Mouse (Mus musculus) c-Kit-positive CD71-positive TER-119-negative erythroid progenitor cells, embryonic 14.5 days (primary cell): Measurements from ENCODE around the gene Olfr979.
"Not testable (repeated sequence)": the region's sequence is repeated elsewhere in the genome, so short reads cannot be mapped to it uniquely, and the experiment has no call there.

Experiments used
- DNase-seq: peaks from one replicate; pipeline ENCODE4 v3.0.0-alpha.2; 2013; ENCODE audit warnings: low read depth

The Olfr979 gene

DNA sequence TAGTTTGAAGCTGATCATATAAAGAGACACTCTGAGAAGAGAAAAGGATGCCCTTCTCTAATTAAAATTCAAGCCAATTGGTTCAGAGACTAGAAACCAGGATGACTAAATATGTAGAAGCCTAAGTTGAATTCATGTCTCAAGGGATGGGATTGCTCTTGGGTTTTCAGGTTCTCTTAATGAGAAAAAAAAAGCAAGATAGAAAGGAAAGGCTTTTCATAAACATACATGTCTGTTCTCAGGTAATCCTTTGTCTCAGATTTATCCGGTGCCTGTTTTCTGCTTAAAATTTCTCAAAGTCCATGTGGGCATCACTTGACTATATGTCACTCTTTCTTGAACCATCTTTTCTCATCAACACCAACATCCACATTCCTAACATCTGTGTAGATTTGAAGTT lies at the start of gene Olfr979:
Gene Olfr979, minus strand, starts transcription at position 101 of the 400 bp plus-strand sequence.
- no peak for DNase-seq

DNA sequence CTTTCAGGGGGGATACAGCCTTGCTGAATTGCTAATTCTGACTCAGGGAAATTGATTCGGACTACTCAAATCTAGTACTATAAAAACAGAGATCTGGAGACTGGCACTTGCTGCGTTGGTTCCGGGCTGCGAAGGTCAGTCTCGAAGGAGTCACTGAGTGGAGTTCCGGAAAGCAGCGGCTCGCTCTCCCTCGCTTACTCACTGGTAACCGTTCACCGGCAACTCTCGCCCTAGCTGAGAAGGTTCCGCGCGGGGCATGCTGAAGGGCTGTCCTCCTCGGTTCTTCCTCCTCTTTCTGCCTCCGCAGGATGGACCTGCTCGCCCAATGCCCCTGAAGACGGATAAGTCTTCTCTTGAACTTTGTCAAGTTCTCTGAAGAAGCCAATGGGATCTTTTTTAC lies 46.9 kb upstream of the Olfr979 start:
- DNase-seq = no peak

- DNase-seq = no peak
Observed at GRCm38 (mm10) chr9:40021164-40021563, 17.9 kb upstream of the Olfr979 start, which contains the start of gene Olfr981. Olfr981 (plus strand) TSS chr9:40021464.

DNA sequence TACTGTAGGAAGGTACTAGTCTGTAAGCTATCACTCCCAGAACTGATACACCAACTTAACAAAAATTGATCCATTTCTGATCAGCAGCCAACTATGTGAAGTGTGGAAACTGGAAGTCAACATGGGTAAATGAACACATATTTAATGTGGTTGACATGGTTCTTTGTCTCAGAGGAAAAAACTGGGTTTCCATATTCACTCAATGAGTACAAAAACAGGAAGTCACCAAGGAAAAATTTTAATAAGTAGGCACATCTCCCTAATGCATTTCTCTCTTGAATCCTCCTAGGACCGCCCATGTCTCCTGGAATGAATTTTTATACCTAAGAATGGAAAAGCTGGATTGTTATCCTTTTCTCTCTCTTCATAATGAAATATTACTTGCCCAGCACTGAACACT lies 6.2 kb upstream of the Olfr979 start, which contains the start of gene Olfr980:
Gene Olfr980, minus strand, starts transcription at position 101 of the 400 bp plus-strand sequence.
- DNase-seq = no peak

DNA sequence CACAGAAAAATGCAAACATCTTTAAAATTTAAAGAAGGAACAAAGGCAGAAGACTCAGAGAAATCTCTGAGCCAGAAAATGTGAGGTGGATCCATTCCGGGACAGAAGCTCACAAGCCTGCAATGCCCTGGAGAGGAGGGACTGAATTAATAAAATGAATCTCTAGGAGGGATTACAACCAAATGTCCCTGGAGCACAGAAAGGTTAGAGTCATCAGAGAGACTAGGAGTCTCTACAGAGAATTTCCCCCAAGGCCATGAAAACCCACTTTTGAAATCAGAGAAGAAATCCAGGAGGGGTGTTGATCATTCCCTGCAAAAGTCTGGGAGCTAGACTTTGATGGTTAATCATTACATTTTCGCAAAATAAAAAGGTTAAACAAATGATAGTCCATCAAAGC lies 11.5 kb downstream of the Olfr979 start, which contains the start of gene Olfr978:
Gene Olfr978, plus strand, starts transcription at position 301 of the 400 bp plus-strand sequence.
- DNase-seq = no peak

GRCm38 (mm10) chr9:39976581-39977145 lies 26.6 kb downstream of the Olfr979 start:
- DNase-seq = not testable (repeated sequence)

DNA sequence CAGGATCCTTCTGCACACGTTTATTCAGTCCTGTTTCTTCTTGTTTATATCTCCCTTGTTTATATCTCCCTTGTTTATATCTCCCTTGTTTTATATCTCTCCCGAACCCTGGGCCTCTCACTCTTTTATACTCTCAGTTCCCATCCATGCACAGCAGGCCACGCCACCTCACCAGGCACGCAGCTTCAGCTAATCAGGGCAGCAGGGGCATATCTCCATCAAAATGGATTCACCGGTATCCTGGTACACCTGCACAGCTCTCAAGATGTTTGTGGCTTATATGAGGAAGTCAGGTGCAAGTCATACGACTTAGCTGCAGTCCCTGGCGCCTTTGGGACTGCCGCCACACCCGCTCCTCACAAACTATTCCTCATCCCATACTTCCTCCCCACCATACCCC lies 42.2 kb downstream of the Olfr979 start, which contains the start of gene Olfr976:
Gene Olfr976, minus strand, starts transcription at position 101 of the 400 bp plus-strand sequence.
- DNase-seq = not testable (repeated sequence)

GRCm38 (mm10) chr9:39951946-39952345 lies 51.3 kb downstream of the Olfr979 start, which contains the start of gene Olfr975:
Olfr975 (minus strand) TSS chr9:39952046.
- no peak for DNase-seq
